In the genomic region with DNA sequence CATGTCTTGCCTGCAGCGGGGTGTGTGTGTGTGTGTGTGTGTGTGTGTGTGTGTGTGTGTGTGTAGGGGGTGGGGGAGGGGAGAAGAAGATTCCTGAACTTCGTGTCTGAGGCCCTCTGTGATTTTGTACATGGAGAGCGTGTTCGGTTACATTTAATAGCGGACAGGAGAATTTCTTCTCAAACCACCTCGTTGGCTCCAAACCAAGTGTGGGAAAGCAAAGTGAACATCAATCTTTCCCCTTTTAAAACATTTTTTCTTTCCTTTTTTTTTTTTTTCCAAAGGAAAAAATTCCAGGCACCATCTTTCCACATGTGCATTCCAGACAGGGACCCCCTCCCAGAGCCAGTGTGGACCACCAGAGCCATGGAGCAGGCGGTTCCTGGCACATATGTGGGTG, we compare ENCODE assay signal across 15 mouse cellular contexts.
"Had no signal": no experiment of that assay in that cellular context is flagged by ENCODE, and none has a peak within 500 bp of the region (broad histone marks: within the 10 kb centered on the region; RNA-seq: fewer than 3 reads in every experiment).

No protein-coding gene starts in this region.

- H3K27me3 ChIP-seq: midbrain, embryonic 12.5 days; neural tube, embryonic 13.5 days had no signal

- H3K9me3 ChIP-seq: liver, embryonic 12.5 days; megakaryocyte, embryonic 14.5 days; midbrain, embryonic 12.5 days; neural tube, embryonic 13.5 days had no signal

- H3K4me2 ChIP-seq: liver, embryonic 12.5 days; lung, embryonic 14.5 days; midbrain, embryonic 12.5 days; neural tube, embryonic 13.5 days had no signal

- DNase-seq: kidney, adult 2 months; kidney, postnatal 25 days; layer of hippocampus, adult 9-11 months; lung, embryonic 14.5 days; lung, postnatal 14 days; right cerebral cortex, postnatal 25 days; thymus, adult 2 months; thymus, postnatal 25 days had no signal

- H3K9ac ChIP-seq: liver, embryonic 12.5 days; lung, embryonic 14.5 days; midbrain, embryonic 12.5 days; neural tube, embryonic 13.5 days had no signal

- H3K27ac ChIP-seq: liver, embryonic 12.5 days; macrophage; midbrain, embryonic 12.5 days; neural tube, embryonic 13.5 days had no signal

- H3K4me3 ChIP-seq: liver, embryonic 12.5 days; megakaryocyte, embryonic 14.5 days; midbrain, embryonic 12.5 days; neural tube, embryonic 13.5 days had no signal

- H3K36me3 ChIP-seq: liver, embryonic 12.5 days; midbrain, embryonic 12.5 days; neural tube, embryonic 13.5 days had no signal

- H3K4me1 ChIP-seq: liver, embryonic 12.5 days; megakaryocyte, embryonic 14.5 days; neural tube, embryonic 13.5 days had no signal

- ATAC-seq: intestine, embryonic 16.5 days; liver, embryonic 12.5 days; midbrain, embryonic 16.5 days had no signal
